Mouse (Mus musculus) gastrocnemius, adult 2 months (tissue): Measurements from ENCODE around the gene Tle2. TPM values are rescaled to one million over a fixed set of nuclear protein-coding genes. Genes with fewer than 3 reads are reported as not detected.

Experiments
- DNase-seq: peaks from one replicate; pipeline ENCODE4 v3.0.0; 2022
- H3K27ac ChIP-seq: fragments of 200-600 bp; 2 replicates; pipeline ENCODE4 v1.8.1; 2022; ENCODE audit warnings: mild to moderate bottlenecking
- H3K4me3 ChIP-seq: fragments of 200-600 bp; 2 replicates; pipeline ENCODE4 v1.8.1; 2022; ENCODE audit warnings: mild to moderate bottlenecking, moderate library complexity
- CTCF ChIP-seq: fragments of 200-600 bp; IDR thresholded peaks from 2 replicates; pipeline ENCODE4 v1.8.1; 2022; ENCODE audit warnings: antibody characterized with exemption, mild to moderate bottlenecking, moderate library complexity
- intact Hi-C: fragments of 180-260 bp; cut with DNase I; formaldehyde crosslinking; loops from one replicate; pipeline ENCODE4 v1.15.1; 2025
- total RNA-seq, 2 experiments: library from RNA; stranded (reverse); gene quantifications; 2 replicates each; pipeline ENCODE4 v1.2.3; 2021

Gene Tle2
- total RNA-seq, 2 experiments from 2014 or later = 5.6 to 7.3 TPM

DNA sequence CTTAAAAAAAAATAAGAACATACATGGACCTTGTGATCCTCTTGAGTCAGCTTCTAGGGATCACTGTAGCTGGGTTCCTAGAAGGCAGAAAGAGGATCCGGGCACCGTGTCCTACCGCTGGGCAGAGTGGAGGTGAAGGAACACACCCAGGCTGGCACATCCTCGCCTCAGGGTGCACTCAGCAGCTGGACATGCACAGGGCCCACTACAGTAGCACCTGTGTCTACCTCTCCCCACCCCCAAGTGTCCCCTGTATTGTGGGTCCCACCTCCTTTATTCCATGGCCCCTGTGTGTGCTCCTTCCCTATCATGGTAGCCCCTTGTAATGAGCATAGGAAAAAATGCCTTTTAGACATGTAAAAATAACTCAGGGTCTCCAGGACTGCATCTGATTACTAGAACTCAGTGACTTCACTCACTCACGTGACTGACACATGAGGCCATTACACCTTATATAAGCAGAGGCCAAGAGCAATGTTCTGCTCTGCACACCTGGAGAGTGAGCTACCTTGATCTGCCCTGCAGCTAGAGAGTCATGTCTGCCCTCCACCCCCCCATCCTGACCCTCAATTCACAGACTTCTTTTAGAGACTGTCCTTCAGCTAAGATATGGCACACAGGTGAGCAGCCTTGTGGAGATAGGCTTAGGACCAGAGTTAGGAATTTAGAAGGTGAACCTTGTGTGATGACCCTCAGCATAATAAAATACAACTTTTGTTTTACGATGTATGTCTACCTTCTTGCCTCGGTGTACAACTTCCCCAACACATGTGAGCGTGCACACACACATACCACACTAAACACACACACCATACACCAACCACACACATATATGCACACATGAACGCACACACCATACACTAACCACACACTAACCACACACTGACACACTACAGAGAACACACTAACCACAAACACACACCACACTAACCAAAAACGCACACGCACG, 29.9 kb downstream of the Tle2 start:
- no peak for DNase-seq
- intact Hi-C loops = loop anchor here (2.0 kb wide), 1 partner anchor 39 kb away; no protein-coding TSS in a partner anchor
- Histone ChIP-seq H3K27ac (peak overlapping the region; percentile 92), H3K4me3 (peak overlapping the region; percentile 92)
- no peak for TF ChIP-seq CTCF

DNA sequence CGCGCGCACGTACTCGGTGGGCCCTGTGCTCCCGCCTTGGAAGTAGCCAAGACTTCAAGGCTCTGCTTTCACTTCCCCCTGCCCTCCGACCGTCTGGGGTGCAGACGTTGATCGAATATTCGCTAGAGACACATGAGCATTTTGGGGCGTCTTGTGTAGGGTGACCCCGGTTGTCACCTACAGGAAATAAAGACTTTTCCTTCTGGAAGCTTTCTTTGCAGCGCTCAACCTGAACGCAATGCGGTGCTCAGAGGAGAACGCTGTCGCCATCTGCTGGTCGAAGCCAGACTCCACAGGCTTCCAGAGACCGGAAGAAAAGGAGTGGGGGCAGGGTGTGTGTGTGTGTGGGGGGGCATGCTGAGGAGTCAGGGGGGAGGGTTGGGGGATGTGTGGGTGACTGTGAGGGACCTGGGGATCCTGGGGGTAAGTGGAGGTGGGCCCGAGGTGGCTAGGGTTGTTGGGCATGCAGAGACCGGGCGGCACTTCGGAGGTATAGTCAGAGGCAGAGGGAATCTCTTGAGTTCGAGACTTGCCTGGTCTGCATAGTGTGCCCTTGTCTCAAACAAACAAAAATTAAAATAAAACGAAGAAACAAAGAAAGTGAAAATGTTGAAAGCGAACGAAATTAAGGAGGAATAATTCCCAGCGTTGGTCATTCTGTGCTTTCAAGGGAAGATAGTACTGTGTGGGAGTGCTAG, 30.8 kb downstream of the Tle2 start:
- peak overlapping the region; percentile 92 for H3K27ac ChIP-seq
- intact Hi-C loops = loop anchor here (1.0 to 5.0 kb wide), 3 partner anchors 40 to 567 kb away; no protein-coding TSS in a partner anchor
- H3K4me3 ChIP-seq = peak overlapping the region; percentile 92
- TF ChIP-seq CTCF = peak; percentile 74
- DNase-seq = peak; percentile 89

- no peak for TF ChIP-seq CTCF
- Histone ChIP-seq H3K27ac (peak overlapping the region; percentile 92), H3K4me3 (peak overlapping the region; percentile 92)
- intact Hi-C loops = loop anchor here (1.0 to 5.0 kb wide), 3 partner anchors 41 to 567 kb away; no protein-coding TSS in a partner anchor
- DNase-seq = no peak
These were observed 31.3 kb downstream of the Tle2 start for GRCm38 (mm10) chr10:81605666-81605973.

DNA sequence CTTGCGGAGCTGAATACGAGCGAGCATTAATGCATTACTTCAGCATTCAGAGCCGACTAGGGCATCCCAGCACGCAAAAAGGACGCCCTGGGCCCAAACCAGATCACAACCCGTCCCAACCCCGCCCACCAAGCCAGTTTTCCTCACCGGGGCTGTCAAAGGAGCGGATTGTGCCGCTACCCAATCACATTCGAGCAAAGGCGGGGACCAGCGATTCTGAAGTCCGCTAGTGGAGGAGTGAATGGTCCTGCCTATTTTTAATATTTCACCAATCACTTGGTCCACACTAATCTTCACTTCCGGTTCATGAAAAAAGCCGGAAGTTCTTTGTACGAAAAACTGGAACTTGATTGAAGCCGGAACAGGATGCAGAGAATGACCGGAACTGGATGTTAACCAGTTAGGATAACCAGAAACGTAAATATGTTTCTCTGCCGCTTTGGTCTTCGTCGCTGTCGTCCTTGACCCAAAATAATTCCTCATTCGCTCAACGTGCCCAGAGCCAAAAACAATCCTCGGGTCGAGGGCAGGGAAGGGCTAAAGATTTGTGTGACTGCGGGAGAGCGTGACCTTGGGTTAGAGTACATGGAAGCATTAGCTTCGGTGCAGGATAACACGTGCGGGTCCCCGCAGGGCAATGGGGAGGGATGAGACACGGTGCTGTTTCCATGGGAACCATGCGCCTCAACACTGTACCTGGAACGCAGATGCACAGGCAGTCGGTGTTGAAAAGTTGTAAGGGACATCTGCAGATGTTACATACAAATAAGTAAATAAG, 31.8 kb downstream of the Tle2 start, which contains the start of gene BC025920:
BC025920 (plus strand) TSS at position 297 of the 778 bp plus-strand sequence.
- intact Hi-C loops = loop anchor here (1.0 to 5.0 kb wide), 4 partner anchors 21 to 566 kb away; partner anchors contain the start of gene Sirt6
- Histone ChIP-seq H3K4me3 (peak within 1 kb of the TSS; percentile 92), H3K27ac (peak within 1 kb of the TSS; percentile 98)
- DNase-seq = peak; percentile 97
- TF ChIP-seq CTCF = no peak

- Histone ChIP-seq H3K27ac (no peak overlapping the region), H3K4me3 (no peak overlapping the region)
- intact Hi-C loops = loop anchor here (5.0 kb wide), 1 partner anchor 564 kb away; no protein-coding TSS in a partner anchor
- no peak for DNase-seq
- TF ChIP-seq CTCF = peak; percentile 37
These were observed 33.9 kb downstream of the Tle2 start for GRCm38 (mm10) chr10:81608308-81608707.

DNA sequence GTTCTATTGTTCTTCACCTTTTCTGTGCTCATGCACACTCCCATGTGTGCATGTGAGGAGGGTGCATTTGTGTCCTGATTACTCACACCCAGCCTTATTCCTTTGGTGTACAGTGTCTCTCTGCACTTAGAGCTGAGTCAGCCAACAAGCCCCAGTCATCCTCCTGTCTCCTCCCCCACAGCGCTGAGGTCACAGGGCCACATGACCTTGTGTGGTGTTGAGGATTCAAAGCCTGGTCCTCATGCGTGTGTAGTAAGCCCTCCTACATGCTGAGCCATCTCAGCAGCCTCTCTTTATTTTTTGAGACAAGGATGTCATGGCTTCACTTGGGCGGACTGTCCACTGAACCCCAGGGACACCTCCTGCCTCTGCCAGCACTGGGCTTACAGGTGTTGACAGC, 38.4 kb downstream of the Tle2 start:
- no peak overlapping the region for H3K27ac ChIP-seq
- H3K4me3 ChIP-seq = no peak overlapping the region
- intact Hi-C loops = no loop called here
- TF ChIP-seq CTCF = no peak
- DNase-seq = no peak

DNA sequence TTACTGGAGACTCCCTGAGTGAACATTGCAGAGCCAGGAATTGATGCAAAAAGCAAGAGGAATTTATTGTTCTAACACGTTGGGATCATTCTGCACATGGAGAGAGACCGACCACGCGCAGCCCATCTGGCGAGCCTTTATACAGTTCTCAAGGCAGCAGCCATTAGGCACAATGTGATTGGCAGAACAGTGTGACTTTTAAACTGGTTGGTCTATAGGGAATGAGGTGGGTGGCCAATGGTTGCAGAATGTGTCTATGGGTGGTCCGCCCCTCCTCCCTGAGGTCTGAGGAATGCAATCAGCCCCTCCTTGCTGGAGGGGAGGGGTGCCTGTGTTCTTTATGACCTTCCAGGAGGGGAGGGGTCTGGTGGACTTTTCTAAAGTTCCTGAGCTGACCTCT, 41.1 kb downstream of the Tle2 start:
- Histone ChIP-seq H3K27ac (no peak overlapping the region), H3K4me3 (no peak overlapping the region)
- intact Hi-C loops = no loop called here
- no peak for TF ChIP-seq CTCF
- no peak for DNase-seq

GRCm38 (mm10) chr10:81619976-81620375, 45.6 kb downstream of the Tle2 start:
- Histone ChIP-seq H3K27ac (no peak overlapping the region), H3K4me3 (no peak overlapping the region)
- TF ChIP-seq CTCF = no peak
- DNase-seq = no peak
- intact Hi-C loops = no loop called here

DNA sequence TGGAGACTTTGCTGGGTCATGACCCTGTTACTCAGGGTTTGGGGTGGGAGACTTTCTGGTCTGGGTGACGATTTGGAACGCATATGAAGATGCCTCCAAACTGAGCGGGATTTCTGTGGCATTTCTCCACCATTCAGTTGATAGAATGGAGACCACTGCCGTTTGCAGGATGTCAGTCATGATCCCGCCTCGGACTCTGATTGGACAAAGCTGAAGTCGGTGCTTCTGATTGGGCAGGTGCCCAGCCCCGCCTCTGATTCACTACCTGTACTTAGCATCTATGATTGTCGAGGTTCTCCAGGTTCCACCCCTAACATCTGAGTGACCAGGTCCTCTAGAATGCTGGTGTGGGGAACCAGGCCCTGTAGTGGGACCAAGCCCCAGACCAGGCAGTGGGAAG, 46.4 kb downstream of the Tle2 start:
- no peak for DNase-seq
- TF ChIP-seq CTCF = no peak
- Histone ChIP-seq H3K27ac (no peak overlapping the region), H3K4me3 (no peak overlapping the region)
- intact Hi-C loops = no loop called here

- TF ChIP-seq CTCF = no peak
- intact Hi-C loops = no loop called here
- Histone ChIP-seq H3K4me3 (no peak overlapping the region), H3K27ac (no peak overlapping the region)
- no peak for DNase-seq
These were observed 49.1 kb downstream of the Tle2 start for GRCm38 (mm10) chr10:81623441-81623840.

GRCm38 (mm10) chr10:81626101-81626993, 52.0 kb downstream of the Tle2 start:
- peak overlapping the region; percentile 88 for H3K4me3 ChIP-seq
- no peak for DNase-seq
- peak overlapping the region; percentile 89 for H3K27ac ChIP-seq
- TF ChIP-seq CTCF = no peak
- intact Hi-C loops = loop anchor here (2.0 kb wide), 1 partner anchor 20 kb away; the partner anchor contains the start of gene BC025920
